Mouse (Mus musculus) liver, postnatal 0 days (tissue): ENCODE measurements around the gene Ints6. TPM values are rescaled to one million over a fixed set of nuclear protein-coding genes. Genes with fewer than 3 reads are reported as not detected.

ENCODE experiments used
- ATAC-seq: fragments of 200-750 bp; cut with Nextera tagmentation; 2 replicates; pipeline ENCODE4 v1.8.0; 2017; ENCODE audit warnings: mild to moderate bottlenecking, moderate library complexity
- DNase-seq: peaks from one replicate; pipeline ENCODE4 v3.0.0-alpha.2; 2016
- H3K27ac ChIP-seq: fragments of 300-500 bp; sonication (generic); 2 replicates; pipeline ENCODE4 v1.5.1; 2014; ENCODE audit warnings: antibody characterized with exemption, moderate library complexity, mild to moderate bottlenecking, low read depth
- H3K27me3 ChIP-seq: fragments of 300-500 bp; sonication (generic); 2 replicates; pipeline ENCODE4 v1.6.1; 2014; ENCODE audit warnings: low read length, control low read depth, mixed read lengths; ENCODE audit not compliant: insufficient read depth
- H3K36me3 ChIP-seq: fragments of 300-500 bp; sonication (generic); replicated peaks from 2 replicates; pipeline ENCODE4 v1.6.1; 2014; ENCODE audit warnings: mild to moderate bottlenecking, control low read depth, low read length, moderate library complexity, mixed read lengths; ENCODE audit not compliant: insufficient read depth
- H3K4me1 ChIP-seq: fragments of 300-500 bp; sonication (generic); 2 replicates; pipeline ENCODE4 v1.6.1; 2014; ENCODE audit warnings: antibody characterized with exemption, mild to moderate bottlenecking, control low read depth; ENCODE audit not compliant: insufficient read depth
- H3K4me2 ChIP-seq: fragments of 300-500 bp; sonication (generic); 2 replicates; pipeline ENCODE4 v1.6.1; 2014; ENCODE audit warnings: low read depth, mild to moderate bottlenecking, low read length, moderate library complexity, mixed read lengths
- H3K4me3 ChIP-seq: fragments of 300-500 bp; sonication (generic); 2 replicates; pipeline ENCODE4 v1.5.1; 2014; ENCODE audit warnings: low read depth, low read length
- H3K9ac ChIP-seq: fragments of 300-500 bp; sonication (generic); replicated peaks from 2 replicates; pipeline ENCODE4 v1.6.1; 2014; ENCODE audit warnings: mild to moderate bottlenecking, moderate library complexity
- H3K9me3 ChIP-seq: fragments of 300-500 bp; sonication (generic); 2 replicates; pipeline ENCODE4 v1.6.1; 2016; ENCODE audit warnings: mild to moderate bottlenecking, control low read depth, low read length, mixed read lengths
- CTCF ChIP-seq: sonication (generic); IDR thresholded peaks from 2 replicates; pipeline ENCODE4 v1.5.1; 2016; ENCODE audit warnings: antibody characterized with exemption, low read depth
- EP300 ChIP-seq: IDR thresholded peaks from 2 replicates; pipeline ENCODE4 v1.6.1; 2016; ENCODE audit warnings: antibody characterized with exemption, low read depth, mild to moderate bottlenecking
- WGBS: fragments of 180-500 bp; shearing (Covaris S2); extraction: QIAGEN DNeasy Blood & Tissue Kit; methylation state at CpG from one replicate; pipeline ENCODE4 v1.1.7; 2014; ENCODE audit not compliant: insufficient replicate concordance; 5-methylcytosine and 5-hydroxymethylcytosine counted together
- polyA plus RNA-seq: library from polyadenylated mRNA; unstranded; fragments of >200 nt; fragmentation: Nextera tagmentation; extraction: Ambion mirVana; gene quantifications from 2 replicates; pipeline ENCODE4 v1.2.1, GENCODE M21; 2015

Ints6 gene
- polyA plus RNA-seq, 1 experiment from 2014 or later, result 8.2 TPM

- Histone ChIP-seq H3K4me3 (no peak overlapping the region), H3K9ac (no peak overlapping the region), H3K4me1 (no peaks in the 10 kb centered on the region), H3K27ac (no peak overlapping the region), H3K9me3 (no peaks in the 10 kb centered on the region), H3K36me3 (no peaks in the 10 kb centered on the region), H3K27me3 (no peaks in the 10 kb centered on the region), H3K4me2 (no peak overlapping the region)
- DNase-seq, result no peak
- ATAC-seq, result no peak
- no peak for TF ChIP-seq CTCF
- 69% methylated on average over 3 of the region's 3 CpGs for WGBS
These were observed 13.3 kb upstream of the Ints6 start for GRCm38 (mm10) chr14:62774246-62774645.

- no peaks in the 10 kb centered on the region for H3K27me3 ChIP-seq
- 66% methylated on average over 6 of the region's 6 CpGs for WGBS
- H3K27ac ChIP-seq, result no peak overlapping the region
- no peaks in the 10 kb centered on the region for H3K4me1 ChIP-seq
- H3K4me3 ChIP-seq, result no peak overlapping the region
- no peak for ATAC-seq
- no peak for DNase-seq
- no peaks in the 10 kb centered on the region for H3K9me3 ChIP-seq
- TF ChIP-seq EP300, result no peak
- TF ChIP-seq CTCF, result no peak
- no peak overlapping the region for H3K4me2 ChIP-seq
- no peak overlapping the region for H3K9ac ChIP-seq
- no peaks in the 10 kb centered on the region for H3K36me3 ChIP-seq
These were observed 12.8 kb upstream of the Ints6 start for GRCm38 (mm10) chr14:62773766-62774165.

GRCm38 (mm10) chr14:62765398-62765797 is 4.4 kb upstream of the Ints6 start:
- DNase-seq, result no peak
- Histone ChIP-seq H3K27me3 (no peaks in the 10 kb centered on the region), H3K36me3 (no peaks in the 10 kb centered on the region), H3K27ac (no peak overlapping the region), H3K9ac (no peak overlapping the region), H3K4me2 (no peak overlapping the region), H3K4me1 (peaks cover 6% of the 10 kb centered on the region; the same call in 1 of the 2 replicates), H3K4me3 (no peak overlapping the region), H3K9me3 (no peaks in the 10 kb centered on the region)
- 82% methylated on average over 2 of the region's 2 CpGs for WGBS
- TF ChIP-seq CTCF (no peak), EP300 (no peak)
- ATAC-seq, result no peak

GRCm38 (mm10) chr14:62764371-62764770 is 3.4 kb upstream of the Ints6 start:
- no peak overlapping the region for H3K9ac ChIP-seq
- no peak overlapping the region for H3K27ac ChIP-seq
- 80% methylated on average over 5 of the region's 5 CpGs for WGBS
- TF ChIP-seq EP300 (no peak), CTCF (no peak)
- H3K4me3 ChIP-seq, result no peak overlapping the region
- no peak overlapping the region for H3K4me2 ChIP-seq
- no peaks in the 10 kb centered on the region for H3K9me3 ChIP-seq
- peaks cover 7% of the 10 kb centered on the region; the same call in 1 of the 2 replicates for H3K4me1 ChIP-seq
- no peaks in the 10 kb centered on the region for H3K36me3 ChIP-seq
- ATAC-seq (no peak), DNase-seq (no peak)
- no peaks in the 10 kb centered on the region for H3K27me3 ChIP-seq

DNA sequence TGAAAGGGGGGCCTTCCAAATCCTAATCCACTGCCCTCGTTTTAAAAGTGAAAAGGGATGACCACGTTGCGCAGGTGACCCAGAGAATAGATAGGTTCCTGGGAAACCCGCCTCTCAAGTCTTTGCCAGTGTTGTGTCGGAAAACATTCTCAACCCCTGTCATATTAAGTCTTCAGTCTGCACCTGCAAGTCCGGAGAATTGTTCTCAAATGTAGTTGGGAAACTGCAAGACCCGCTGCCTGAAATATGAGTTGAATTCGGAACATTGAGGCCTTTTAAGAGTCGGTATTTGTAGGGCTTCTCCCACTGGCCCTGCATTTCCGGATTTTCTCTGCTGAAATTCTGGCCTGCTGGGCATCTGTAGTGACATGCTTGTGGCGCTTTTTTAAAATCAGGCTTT is 974 bp upstream of the Ints6 start:
- peaks cover 7% of the 10 kb centered on the region for H3K36me3 ChIP-seq
- WGBS, result 2% methylated on average over 11 of the region's 11 CpGs
- peak overlapping the region; percentile 97 for H3K27ac ChIP-seq
- ATAC-seq, result no peak
- peaks cover 9% of the 10 kb centered on the region; the same call in 1 of the 2 replicates for H3K4me1 ChIP-seq
- peak overlapping the region; percentile 80 for H3K9ac ChIP-seq
- TF ChIP-seq CTCF, result no peak
- TF ChIP-seq EP300, result no peak
- DNase-seq, result no peak
- H3K27me3 ChIP-seq, result no peaks in the 10 kb centered on the region
- peak overlapping the region; percentile 66 for H3K4me3 ChIP-seq
- no peaks in the 10 kb centered on the region for H3K9me3 ChIP-seq
- H3K4me2 ChIP-seq, result peak overlapping the region; percentile 73

DNA sequence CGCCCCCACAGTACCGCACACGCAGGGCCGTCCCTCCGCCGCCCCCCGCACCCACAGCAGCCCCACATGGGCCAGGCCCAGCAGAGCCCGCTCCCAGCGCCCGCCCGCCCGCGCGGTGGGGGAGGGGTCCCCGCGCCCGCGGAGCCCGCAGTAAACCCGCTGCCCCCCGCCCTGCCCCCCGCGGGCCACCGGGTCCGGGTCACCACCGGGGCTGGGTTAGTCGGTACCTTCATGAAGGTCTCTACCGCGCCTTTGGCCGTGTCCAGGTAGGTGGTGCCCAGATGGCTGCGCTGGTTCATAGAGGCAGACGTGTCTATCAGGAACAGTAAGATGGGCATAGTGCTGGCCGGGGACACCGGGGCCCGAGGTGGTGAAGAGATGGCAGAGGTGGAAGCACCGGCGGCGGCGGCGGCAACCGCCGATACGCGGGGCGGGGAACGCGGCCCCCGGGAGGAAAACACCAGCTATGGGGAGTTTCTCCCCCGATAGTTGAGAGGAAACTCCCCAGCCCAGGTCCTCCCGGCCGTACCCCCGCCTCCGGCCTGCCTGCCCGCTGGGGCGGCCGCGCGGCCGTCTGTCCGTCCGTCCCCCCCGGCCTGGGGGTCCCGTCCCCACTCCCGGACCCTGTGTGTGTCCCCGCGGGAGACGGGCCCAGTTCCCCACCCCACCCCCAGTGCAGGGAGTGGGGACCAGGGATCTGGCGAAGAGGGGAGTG is 491 bp downstream of the Ints6 start:
- H3K4me2 ChIP-seq, result peak overlapping the region; percentile 90
- TF ChIP-seq EP300 (no peak), CTCF (no peak)
- H3K27me3 ChIP-seq, result no peaks in the 10 kb centered on the region
- WGBS, result under 1% methylated on average over 42 of the region's 68 CpGs
- peak overlapping the region; percentile 99 for H3K9ac ChIP-seq
- peaks cover 9% of the 10 kb centered on the region; the same call in 1 of the 2 replicates for H3K4me1 ChIP-seq
- H3K9me3 ChIP-seq, result no peaks in the 10 kb centered on the region
- H3K4me3 ChIP-seq, result peak overlapping the region; percentile 99
- peaks cover 7% of the 10 kb centered on the region for H3K36me3 ChIP-seq
- ATAC-seq, result peak; percentile 10
- peak overlapping the region; percentile 100 for H3K27ac ChIP-seq
- DNase-seq, result peak; percentile 73
